Mouse (Mus musculus) testis, postnatal 10 days (tissue): ENCODE data around the gene Bcr.
A peak's percentile ranks its signal among the peaks of the same experiment; 100 is the strongest.

ENCODE experiments used
- DNase-seq: peaks from one replicate; pipeline ENCODE4 v3.0.0; 2021; ENCODE audit warnings: low spot score

Bcr gene

DNA sequence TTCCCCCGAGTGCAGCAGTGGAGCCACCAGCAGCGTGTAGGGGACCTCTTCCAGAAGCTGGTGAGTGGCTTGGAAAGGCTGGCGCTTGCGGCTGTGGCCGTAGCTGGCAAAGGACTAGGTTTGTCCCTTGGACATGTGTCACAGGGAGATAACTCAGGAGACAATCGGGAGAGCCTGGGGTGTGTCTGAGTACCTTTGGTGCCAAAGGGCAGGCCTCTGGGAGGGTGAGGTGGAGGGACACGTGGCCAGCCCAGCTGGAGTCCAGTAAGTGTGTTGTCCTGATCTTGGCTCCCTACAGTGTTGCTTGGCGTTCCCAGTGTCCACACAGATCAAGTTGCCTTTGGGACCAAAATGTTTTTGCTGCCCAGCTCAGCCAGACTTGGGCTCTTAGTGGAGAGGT is 71.2 kb downstream of the Bcr start:
- no peak for DNase-seq

DNA sequence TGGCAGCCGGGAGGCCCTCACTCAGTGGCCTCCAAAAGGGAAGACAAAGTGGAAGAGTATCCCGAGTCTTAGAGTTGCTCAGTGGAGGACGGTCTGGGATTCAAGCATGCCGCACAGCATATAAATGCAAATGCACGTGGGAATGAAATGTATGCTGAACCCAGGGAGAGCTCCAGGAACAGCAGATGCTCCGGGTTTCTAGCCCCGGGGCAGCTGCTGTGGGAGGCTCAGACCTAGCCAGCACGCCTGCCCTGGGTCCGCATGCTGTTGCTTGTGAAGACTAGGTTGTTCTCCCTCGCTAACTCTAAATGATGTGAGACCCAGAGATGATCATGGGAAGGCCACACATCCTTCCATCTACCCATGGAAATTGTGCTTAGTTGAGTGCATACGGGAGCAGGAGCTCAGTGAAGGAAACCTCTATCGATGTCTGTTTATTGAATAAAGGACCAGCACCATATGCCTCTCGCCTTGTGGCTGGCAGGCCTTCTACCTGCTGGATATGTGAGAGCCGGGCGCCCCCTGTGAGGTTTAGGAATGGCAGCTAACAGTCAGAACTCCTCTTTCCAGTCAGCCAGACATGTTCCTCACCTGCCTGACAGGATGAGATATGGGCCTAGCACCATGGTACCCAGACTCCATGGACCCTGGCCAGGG is 74.6 kb downstream of the Bcr start:
- no peak for DNase-seq

DNA sequence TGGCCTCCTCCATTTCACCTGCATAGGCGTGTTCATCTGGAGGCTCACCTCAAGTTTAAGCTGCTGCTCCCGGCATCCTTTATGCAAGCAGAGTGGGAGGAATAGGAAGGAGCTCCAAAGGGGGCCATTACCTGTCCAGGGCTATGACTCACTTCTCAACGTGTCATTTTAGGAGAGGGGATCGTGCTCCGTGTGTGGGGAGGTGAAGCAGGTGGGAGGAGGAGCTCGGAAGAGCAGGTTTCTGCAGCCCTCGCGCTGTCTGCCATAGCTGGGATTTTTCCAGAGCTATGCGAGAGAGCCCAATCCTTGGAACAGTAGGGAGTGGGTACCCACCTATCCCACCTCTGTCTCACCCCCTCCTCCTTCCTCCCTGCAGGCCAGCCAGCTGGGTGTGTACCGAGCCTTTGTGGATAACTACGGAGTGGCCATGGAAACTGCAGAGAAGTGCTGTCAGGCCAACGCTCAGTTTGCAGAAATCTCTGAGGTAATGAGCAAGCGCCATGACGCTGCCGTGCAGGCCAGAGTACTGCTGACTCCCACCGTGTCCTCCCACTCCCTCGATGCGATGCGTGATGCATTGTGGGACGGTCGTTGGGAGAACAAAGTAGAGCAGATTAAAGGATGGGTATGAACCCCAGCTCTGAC is 75.2 kb downstream of the Bcr start:
- DNase-seq: no peak

DNA sequence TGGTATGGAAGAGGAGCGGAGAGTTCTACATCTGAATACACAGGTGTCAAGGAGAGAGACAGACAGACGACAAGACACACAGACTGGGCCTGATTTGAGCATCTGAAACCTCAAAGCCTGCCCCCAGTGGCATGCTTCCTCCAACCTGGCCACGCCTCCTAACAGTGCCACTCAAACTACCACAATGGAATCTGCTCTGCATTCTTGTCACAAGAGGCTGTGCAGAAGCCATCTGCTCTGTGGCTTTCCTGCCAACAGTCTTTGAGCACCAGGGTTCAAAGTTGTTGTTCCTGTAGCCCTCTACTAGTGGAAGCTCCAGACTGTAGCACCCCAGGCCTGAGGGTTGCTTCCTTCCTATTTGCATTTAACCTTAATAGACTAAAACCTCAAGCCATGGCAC is 76.8 kb downstream of the Bcr start:
- DNase-seq: no peak

DNA sequence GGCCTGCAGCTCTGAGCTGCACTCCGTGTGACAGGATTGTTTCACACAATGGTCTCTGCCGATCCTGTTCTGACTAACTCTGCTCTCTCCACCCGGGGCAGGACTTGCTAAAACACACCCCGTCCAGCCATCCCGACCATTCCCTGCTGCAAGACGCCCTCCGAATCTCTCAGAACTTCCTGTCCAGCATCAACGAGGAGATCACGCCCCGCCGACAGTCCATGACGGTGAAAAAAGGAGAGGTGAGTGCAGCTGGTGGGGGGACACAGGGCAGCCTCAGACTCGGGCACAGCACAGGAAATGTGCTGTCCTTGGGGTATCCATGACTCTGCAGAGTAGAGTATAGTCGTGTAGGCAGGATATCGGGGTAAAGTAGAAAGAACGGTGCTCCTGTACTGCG is 84.8 kb downstream of the Bcr start:
- no peak for DNase-seq

DNA sequence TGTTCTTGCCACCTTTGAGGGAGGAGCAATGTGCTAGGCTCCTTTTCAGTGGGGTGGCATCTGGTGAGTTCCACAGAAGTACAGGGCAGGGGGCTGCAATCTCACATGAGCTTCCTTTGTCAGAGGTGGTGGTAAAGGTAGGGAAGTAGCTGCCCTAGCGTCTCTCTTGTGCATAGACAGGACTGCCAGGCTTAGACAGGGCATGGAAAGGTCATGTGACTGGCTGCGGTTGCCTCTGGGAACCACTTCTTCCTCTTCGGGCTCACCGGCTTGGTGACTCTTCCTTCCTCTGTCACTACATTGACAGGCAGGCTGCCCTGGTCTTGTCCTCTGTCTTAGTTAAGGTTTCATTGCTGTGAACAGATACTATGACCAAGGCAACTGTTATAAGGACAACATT is 85.6 kb downstream of the Bcr start:
- no peak for DNase-seq

DNA sequence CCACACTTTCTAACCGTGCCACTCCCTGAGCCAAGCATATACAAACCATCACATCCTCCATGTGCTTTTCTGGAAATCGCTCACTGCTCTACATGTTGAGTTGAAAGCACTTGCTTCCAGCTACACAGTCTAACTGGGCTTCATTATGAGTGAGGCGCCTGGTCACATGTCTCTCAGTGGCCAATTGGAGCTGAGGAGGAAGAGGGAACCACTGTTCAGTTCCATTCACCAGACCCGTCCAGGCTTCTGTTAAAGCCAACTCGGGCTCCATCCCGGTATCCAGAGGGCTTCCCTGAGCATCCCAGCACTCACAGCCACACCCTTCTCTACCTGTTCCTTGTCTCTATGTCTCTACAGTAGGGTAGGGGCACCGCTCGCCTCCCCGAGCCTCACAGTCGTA is 86.2 kb downstream of the Bcr start:
- DNase-seq: no peak

DNA sequence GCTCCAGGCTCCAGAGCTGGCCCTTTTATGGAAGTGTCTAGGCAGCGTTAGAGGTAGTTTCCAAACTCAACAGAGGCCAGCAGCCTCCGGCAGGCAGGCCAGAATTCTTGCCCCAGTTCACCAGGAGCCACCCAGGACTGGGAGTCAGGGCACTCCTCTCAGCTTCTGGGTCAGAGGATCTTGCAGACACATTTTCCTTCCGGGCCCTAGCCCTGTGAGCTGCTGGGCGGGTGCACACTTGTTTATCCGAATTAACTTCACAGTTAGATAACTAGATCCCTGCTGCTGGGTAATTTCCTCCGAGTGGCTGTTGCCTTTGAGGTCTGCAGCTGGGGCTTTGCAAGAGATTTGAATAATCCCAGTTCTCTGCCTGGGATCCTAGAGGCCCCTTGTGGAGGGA is 87.9 kb downstream of the Bcr start:
- no peak for DNase-seq

DNA sequence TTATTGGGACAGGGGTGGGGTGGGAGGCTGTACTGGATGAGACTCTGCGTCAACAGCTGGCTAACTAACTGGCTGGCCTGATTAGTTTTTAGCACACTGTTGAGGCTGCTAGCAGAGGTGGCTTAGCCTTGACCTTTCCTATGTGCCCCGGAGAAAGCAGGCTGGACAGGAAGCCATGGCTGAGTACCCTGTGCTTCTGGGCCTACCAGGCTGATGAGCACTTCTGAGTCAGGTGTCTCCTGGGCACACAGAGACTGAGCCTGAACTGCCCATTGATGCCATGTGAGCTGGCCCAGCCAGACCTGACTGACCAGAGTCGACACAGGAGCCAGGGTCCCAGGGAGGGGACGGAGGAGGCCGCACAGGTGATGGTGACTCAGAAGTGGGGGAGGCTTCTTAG is 90.0 kb downstream of the Bcr start:
- DNase-seq: no peak

DNA sequence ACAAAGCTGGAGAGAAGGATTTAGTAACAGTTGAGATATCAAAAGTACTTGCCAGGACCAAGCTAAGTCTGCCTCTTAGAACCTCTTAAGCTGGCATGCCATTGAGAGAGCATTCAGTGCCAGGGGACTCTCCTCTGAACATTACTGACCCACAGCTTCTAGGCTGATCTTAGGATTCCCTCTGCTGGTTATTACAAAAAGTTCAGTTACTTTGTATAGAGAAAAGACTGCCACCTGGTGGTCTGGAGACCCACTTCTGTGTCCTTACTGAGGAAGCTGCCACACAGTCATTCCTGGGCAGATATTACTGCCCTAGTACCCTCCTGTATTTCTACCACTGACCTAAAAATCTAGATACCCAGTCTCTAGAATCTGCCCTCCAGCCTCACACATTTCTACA is 90.9 kb downstream of the Bcr start:
- DNase-seq: peak; percentile 82

DNA sequence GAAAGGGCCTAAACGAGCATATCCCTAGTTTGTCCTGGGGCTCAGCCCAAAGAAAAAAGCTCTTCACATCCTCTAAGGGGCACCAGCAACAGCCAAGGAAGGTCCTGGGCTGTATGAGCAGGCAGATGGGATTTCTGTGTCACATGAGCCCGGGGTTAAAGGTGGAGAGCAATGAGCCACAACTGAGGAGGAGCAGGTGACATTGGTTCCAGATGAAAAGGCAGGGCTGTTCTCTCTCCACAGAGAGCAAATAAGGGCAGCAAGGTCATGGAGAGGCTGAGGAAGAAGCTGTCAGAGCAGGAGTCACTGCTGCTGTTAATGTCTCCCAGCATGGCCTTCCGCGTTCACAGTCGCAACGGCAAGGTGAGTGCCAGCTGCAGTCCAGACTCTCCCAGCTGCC is 96.4 kb downstream of the Bcr start:
- no peak for DNase-seq

DNA sequence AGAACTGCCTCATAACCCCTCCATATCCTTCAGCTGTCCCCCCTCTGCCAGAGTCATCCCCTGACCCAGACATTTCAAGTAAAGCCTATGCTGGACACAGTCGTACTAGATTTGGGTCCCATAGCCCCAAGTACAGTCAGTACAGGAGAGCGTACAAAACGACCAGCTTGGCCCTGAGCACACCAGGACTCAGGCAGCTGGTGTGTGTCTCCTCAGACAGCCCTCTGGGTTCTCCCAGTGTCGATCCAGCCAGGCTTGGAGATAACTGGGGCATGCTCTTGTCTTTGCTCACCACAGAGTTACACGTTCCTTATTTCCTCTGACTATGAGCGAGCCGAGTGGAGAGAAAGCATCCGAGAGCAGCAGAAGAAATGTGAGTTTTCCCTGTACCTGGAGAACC is 97.3 kb downstream of the Bcr start:
- DNase-seq: no peak

DNA sequence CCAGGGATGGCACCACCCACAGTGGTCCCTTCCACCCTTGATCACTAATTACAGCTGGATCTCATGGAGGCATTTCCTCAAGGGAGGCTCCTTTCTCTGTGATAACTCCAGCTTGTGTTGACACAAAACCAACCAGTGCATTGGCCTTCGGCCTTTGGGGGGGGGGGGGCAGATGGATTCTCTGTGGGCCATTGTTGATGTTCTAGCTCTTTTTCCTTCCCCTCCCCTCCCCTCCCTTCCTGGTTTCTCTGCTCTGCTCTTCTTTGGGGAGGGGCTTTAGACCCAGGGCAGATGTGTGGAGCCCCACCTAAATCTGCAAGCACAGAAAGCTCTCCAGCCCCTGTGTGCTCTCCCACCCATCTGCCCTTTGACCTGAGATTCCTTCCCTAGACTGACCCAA is 98.0 kb downstream of the Bcr start:
- no peak for DNase-seq

DNA sequence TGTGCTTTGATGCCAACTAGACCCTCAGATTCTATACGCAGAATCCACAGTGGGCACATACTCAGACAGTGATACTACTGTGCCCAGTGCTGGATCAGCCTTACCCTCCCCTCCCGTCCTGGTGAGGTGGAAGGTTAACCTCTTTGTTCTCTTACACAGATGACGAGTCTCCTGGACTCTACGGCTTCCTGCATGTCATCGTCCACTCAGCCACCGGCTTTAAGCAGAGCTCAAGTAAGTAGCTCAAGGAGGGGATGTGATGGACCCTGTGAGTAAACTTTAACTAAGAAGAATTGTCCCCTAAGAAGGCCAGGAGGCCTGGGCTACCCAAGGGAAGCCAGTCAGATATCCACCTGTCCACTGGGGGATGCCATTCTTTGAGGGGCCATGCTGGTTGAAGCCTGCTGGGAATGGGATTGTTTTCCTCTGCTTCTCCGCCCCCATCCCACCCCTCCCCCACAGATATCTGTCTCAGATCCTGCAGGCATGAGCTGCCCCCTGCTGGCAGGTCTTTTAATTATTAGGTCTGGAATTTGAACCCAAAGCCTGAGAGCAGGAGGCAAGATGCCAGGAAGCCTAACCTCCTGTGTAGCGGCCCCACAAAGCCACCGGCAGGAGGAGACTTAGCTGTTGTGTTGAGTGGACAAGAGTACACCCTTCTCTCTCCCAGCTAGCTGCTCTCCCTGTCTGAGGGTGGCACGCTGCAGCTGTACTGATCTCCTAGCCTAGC is 99.9 kb downstream of the Bcr start:
- no peak for DNase-seq

DNA sequence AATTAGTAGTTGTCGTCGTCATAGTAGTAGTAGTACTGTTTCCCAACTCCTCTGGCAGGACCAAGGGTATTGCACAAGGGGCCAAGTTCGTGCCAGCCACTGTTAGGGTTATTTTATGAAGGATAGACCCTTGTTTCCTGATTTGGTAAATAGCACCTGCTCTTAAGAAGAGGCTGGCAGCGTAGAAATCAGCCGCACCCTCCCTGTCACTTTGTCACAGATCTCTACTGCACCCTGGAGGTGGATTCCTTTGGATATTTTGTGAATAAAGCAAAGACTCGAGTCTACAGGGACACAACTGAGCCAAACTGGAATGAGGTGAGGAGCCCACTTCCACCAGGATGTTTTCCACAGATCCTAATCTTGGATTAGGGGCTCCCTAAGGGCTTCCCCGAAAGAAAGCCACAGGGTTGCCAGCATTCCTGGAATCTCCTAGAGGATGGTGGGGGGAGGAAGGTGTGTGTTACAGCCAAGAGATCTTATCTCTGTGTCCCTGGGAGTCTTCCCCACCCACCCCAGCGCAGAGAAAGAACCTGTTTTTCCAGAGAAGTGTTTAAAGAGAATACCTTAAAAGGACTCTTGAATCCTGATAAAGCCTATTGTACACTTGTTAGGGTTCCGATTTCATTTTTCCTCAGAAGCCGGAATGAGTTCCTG is 105.6 kb downstream of the Bcr start:
- no peak for DNase-seq

DNA sequence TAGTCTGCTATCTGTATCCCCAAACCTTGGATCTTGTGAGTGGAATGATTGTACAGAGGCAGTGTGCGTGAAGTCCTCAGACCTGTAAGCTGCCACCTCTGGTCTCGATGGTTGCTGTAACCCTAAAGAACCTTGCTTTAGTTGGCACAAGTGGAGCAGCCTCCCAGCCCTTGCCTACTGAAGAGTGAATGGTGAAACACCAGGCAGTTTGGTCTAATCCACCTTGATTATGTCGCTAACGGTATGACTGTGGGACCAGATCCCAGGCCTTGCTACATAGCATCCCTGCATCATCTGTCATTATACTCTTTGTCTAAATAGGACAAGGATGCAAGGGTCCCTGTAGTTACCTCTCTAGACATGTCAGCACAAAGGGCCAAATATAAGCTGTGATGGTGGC is 106.2 kb downstream of the Bcr start:
- DNase-seq: no peak

DNA sequence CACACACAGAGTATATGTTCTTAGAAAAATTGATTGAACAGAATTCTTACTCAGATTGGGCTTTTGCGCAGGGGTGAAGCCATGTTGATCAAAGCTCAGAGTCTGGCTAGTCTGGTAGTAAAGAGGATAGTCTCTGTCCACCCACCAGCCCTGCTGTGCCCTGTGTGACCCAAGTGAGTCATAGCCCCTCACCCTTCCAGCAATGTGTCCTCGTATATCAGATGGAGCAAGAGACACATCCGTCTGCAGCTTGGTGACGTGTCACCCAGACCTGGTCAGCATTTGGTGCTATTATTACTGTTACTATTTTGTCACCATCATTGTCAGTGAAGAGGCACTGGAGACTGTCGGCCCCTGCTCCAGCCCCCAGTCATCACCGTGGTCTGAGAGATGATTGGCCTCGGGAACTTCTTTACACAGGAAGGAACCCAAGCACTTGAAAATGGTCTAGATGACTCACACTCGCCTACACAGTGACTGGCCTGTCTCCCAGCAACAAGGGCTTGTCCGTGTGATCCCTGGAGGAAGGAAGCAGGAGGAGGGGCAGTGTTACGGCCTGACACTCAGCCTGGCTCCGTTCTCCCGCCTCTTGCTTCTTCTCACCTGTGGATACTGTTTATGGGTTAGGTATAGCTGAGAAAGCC is 109.9 kb downstream of the Bcr start:
- no peak for DNase-seq

DNA sequence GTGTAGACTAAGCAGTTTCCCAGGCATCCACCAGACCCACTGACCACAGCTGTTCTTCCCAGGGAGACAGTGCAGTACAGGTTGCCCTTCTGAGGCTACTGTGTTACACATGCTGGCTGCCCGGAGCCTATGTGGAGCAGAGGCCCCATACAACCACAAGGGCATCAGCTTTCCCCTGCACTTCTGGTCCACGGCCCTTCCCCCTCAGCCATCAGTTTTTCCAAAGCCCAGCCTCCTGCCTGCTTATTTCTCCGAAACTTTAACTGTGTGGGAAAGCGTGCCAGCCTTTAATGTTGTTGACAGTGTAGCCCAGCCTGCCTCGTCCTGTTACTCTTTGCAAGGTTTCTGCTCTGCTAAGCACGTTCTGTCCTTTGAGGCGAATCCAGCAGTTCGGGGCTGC is 112.7 kb downstream of the Bcr start:
- no peak for DNase-seq

DNA sequence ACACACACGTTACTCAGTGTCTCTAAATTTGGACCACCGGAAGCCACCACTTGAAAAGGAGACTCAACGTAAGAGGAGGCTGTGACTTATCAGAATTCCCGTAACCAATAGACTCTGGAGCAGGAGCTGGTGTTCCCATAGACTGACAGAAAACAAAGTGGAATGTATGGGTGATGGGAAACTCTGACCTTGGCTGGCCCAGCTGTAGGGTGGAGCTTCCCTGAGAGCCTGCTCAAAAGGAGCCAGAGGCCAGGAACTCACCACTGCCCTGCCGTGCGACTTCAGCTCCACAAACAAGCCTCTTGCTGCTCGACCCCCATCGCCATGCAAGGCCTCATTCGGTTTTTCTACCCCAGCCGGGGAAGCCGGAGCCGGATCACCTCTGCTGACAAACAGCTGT is 113.3 kb downstream of the Bcr start:
- DNase-seq: no peak

DNA sequence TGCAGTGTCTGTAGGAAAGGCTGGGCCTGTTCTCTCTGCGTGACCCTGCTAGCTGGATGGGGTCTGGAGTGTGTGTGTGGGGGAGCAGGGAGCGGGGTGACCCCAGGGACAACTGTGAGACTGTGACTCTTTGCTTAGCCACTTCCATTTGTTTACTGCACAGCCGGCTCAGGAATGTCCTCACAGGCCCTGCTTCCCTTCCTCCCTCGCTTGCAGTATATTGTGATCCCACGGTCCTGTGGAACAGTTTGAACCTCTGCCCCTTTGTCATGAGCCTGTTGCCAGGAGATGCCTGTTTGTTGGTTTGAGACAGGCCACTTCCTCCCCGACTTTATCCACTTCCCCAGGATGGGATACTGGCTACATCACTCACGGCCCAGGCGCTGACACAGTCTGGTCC is 116.1 kb downstream of the Bcr start:
- DNase-seq: no peak

DNA sequence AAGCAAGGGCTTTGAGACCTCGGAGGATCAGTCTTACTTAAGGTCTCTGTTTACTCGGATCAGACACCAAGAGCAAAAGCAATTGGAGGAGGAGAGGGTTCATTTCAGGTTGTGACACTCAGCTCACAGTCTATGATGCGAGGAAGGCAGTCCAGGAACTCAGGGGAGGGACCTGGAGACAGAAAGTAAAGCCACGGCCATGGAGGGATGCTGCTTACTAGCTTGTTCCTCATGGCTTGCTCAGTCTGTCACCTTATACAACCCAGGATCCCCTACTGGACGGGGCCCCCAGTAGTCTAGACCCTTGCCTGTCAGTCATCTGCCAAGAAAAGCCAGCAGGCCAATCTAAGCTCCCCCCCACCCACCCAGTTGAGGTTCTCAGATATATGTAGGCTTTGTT is 118.5 kb downstream of the Bcr start:
- DNase-seq: no peak

DNA sequence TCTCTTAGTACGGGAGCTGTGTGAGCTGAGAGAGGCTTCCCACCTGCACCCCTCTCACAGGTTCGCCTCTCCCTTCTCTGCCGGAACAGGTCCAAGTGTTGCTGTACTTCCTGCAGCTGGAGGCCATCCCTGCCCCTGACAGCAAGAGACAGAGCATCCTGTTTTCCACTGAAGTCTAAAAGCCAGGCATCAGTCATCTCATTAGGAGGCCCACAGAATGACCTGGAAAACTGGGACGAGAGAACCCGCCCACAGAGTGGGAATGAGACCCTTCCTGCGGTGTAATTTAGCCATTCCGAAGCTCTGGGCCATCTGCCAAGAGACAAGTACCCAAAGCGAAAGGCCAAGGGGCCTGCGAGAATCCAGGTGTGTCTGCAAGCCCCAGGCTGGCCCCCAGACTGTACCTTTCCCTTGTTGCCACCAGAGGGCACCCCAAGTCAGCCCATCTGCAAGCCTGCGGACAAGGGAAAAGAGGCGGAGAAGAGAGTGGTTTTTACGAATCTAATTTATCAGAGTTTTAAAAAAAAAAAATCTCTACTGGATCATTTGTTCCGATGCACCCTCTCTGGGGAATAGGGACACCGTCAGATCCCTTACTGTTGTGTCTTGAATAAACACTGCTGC is 121.9 kb downstream of the Bcr start:
- peak; percentile 86 for DNase-seq
